Mouse (Mus musculus): ENCODE results near the gene Naa30. TPM values are rescaled to one million over a fixed set of nuclear protein-coding genes. Genes with fewer than 3 reads are reported as not detected.
A peak's percentile ranks its signal among the peaks of the same experiment; 100 is the strongest.

Naa30 gene
- polyA plus RNA-seq, 1 experiment: 5.7 TPM

DNA sequence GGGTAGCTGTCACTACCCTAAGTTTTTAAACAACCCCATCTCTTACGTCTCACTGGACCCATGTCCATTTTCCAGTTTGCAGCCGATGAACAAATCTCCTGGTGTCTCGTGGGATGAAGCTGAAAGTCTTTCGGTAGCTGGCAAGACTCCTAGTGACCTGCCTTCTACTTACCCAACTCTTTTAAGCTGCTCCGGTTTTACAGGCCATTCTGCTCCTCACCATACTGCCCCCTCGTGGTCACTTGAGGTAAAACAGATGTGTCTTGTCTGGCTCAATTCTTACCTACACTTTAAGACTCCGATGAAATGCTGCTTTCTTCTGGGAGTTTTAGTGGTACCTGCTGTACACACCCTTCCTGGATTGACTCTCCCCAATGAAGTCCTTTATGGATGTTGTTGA, 18.2 kb upstream of the Naa30 start:
- TF ChIP-seq CTCF (IDR thresholded peaks at IDR 0.05; ENCODE audit: extremely low read depth, insufficient read depth, insufficient read length, insufficient replicate concordance) (peak; percentile 43; the same call in 1 of the 2 replicates), POLR2A (IDR thresholded peaks at IDR 0.05; ENCODE audit: low read depth, low read length) (no peak)
- Histone ChIP-seq H3K27me3 (ENCODE audit: control insufficient read depth, insufficient read depth, low read length) (no peaks in the 10 kb centered on the region), H3K27ac (ENCODE audit: insufficient read depth, low read length) (no peak overlapping the region), H3K4me3 (ENCODE audit: extremely low read depth, insufficient read depth, insufficient read length) (no peak overlapping the region), H3K4me1 (ENCODE audit: control insufficient read depth, insufficient read depth, insufficient read length) (no peaks in the 10 kb centered on the region), H3K36me3 (ENCODE audit: control insufficient read depth, insufficient read depth, low read length) (no peaks in the 10 kb centered on the region)
- WGBS: 33% methylated on average over 7 of the region's 7 CpGs
- peak in 1 of 2 experiments; percentile 66 for DNase-seq (ENCODE audit: low read depth in 1 of 2, low spot score in 2 of 2)

- DNase-seq (ENCODE audit: low read depth in 1 of 2, low spot score in 2 of 2): no peak
- Histone ChIP-seq H3K27ac (ENCODE audit: insufficient read depth, low read length) (no peak overlapping the region), H3K4me1 (ENCODE audit: control insufficient read depth, insufficient read depth, insufficient read length) (no peaks in the 10 kb centered on the region), H3K36me3 (ENCODE audit: control insufficient read depth, insufficient read depth, low read length) (no peaks in the 10 kb centered on the region), H3K4me3 (ENCODE audit: extremely low read depth, insufficient read depth, insufficient read length) (no peak overlapping the region), H3K27me3 (ENCODE audit: control insufficient read depth, insufficient read depth, low read length) (no peaks in the 10 kb centered on the region)
- 60% methylated on average over 5 of the region's 5 CpGs for WGBS
- TF ChIP-seq CTCF (IDR thresholded peaks at IDR 0.05; ENCODE audit: extremely low read depth, insufficient read depth, insufficient read length, insufficient replicate concordance): no peak
- no peak for TF ChIP-seq POLR2A (IDR thresholded peaks at IDR 0.05; ENCODE audit: low read depth, low read length)
Observed at GRCm38 (mm10) chr14:49155572-49155971, 16.5 kb upstream of the Naa30 start.

DNA sequence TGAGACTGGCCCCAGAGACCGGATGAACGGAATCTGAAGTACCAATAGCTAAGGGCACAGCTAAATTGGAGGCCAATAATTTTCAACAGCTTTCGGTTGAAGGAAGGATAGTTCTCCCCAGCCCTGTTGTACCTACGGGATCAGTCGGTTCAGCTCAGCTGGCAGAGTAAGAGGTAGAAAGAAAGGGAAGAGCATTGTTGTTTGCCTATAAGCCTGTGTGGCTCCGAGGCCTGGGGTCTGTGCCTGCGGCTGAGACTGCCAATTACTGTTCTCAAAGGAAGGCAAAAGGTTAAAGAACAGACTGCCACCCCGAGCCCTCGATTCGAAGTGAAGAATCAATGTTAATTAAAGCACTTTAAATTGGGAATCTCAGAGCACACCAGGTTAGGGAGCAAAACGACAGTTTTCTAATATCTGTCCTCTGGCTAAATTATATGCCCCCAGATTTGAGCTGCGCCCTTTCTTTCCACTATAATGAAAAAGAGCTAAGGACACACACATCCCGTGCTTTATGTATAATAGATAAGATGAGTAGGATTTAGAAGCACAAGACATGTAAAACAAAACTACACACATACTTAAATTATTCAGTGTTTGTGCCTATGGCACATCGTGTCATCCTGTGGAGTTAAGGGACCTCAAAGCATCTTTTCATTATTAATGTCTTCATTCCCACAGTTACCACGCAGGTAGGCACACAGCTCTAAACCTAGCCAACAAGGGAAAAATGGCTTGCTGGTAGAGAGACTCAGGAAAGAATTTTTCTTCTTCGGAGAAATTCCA, 13.7 kb upstream of the Naa30 start:
- Histone ChIP-seq H3K27me3 (ENCODE audit: control insufficient read depth, insufficient read depth, low read length) (no peaks in the 10 kb centered on the region), H3K4me1 (ENCODE audit: control insufficient read depth, insufficient read depth, insufficient read length) (no peaks in the 10 kb centered on the region), H3K27ac (ENCODE audit: insufficient read depth, low read length) (no peak overlapping the region), H3K4me3 (ENCODE audit: extremely low read depth, insufficient read depth, insufficient read length) (no peak overlapping the region), H3K36me3 (ENCODE audit: control insufficient read depth, insufficient read depth, low read length) (no peaks in the 10 kb centered on the region)
- no peak for TF ChIP-seq CTCF (IDR thresholded peaks at IDR 0.05; ENCODE audit: extremely low read depth, insufficient read depth, insufficient read length, insufficient replicate concordance)
- no peak for TF ChIP-seq POLR2A (IDR thresholded peaks at IDR 0.05; ENCODE audit: low read depth, low read length)
- 87% methylated on average over 16 of the region's 16 CpGs for WGBS
- DNase-seq (ENCODE audit: low read depth in 1 of 2, low spot score in 2 of 2): no peak

DNA sequence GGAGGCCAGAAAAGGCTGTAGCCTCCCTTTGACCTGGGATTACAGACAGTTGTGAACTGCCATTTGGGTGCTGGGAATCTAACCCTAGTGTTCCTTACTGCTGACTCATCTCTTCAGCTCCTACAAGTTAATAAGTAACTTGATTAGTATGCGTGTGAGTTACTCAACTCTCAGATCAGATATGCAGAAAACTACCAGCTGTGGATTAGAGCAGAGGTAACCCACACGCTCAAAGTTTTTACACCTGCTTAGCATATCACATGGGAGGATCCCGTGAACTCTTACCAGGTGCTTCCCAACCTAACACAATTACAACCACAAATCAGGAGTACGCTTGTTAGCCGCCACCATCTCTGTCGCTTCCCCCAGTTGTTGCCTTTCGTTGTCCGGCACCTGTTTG, 740 bp upstream of the Naa30 start:
- 43% methylated on average over 8 of the region's 8 CpGs for WGBS
- Histone ChIP-seq H3K27me3 (ENCODE audit: control insufficient read depth, insufficient read depth, low read length) (no peaks in the 10 kb centered on the region), H3K36me3 (ENCODE audit: control insufficient read depth, insufficient read depth, low read length) (no peaks in the 10 kb centered on the region; the same call in 1 of the 2 replicates), H3K27ac (ENCODE audit: insufficient read depth, low read length) (no peak overlapping the region), H3K4me3 (ENCODE audit: extremely low read depth, insufficient read depth, insufficient read length) (peak overlapping the region; percentile 84), H3K4me1 (ENCODE audit: control insufficient read depth, insufficient read depth, insufficient read length) (peaks cover 8% of the 10 kb centered on the region; the same call in 1 of the 2 replicates)
- TF ChIP-seq POLR2A (IDR thresholded peaks at IDR 0.05; ENCODE audit: low read depth, low read length) (no peak), CTCF (IDR thresholded peaks at IDR 0.05; ENCODE audit: extremely low read depth, insufficient read depth, insufficient read length, insufficient replicate concordance) (no peak)
- DNase-seq (ENCODE audit: low read depth in 1 of 2, low spot score in 2 of 2): no peak

GRCm38 (mm10) chr14:49172582-49172988, 559 bp downstream of the Naa30 start:
- WGBS: under 1% methylated on average over 46 of the region's 46 CpGs
- DNase-seq (ENCODE audit: low read depth in 1 of 2, low spot score in 2 of 2): no peak
- TF ChIP-seq CTCF (IDR thresholded peaks at IDR 0.05; ENCODE audit: extremely low read depth, insufficient read depth, insufficient read length, insufficient replicate concordance) (no peak), POLR2A (IDR thresholded peaks at IDR 0.05; ENCODE audit: low read depth, low read length) (no peak)
- Histone ChIP-seq H3K36me3 (ENCODE audit: control insufficient read depth, insufficient read depth, low read length) (no peaks in the 10 kb centered on the region; the same call in 1 of the 2 replicates), H3K27me3 (ENCODE audit: control insufficient read depth, insufficient read depth, low read length) (no peaks in the 10 kb centered on the region), H3K27ac (ENCODE audit: insufficient read depth, low read length) (peak overlapping the region; percentile 67), H3K4me3 (ENCODE audit: extremely low read depth, insufficient read depth, insufficient read length) (peak overlapping the region; percentile 94), H3K4me1 (ENCODE audit: control insufficient read depth, insufficient read depth, insufficient read length) (peaks cover 8% of the 10 kb centered on the region; the same call in 1 of the 2 replicates)

DNA sequence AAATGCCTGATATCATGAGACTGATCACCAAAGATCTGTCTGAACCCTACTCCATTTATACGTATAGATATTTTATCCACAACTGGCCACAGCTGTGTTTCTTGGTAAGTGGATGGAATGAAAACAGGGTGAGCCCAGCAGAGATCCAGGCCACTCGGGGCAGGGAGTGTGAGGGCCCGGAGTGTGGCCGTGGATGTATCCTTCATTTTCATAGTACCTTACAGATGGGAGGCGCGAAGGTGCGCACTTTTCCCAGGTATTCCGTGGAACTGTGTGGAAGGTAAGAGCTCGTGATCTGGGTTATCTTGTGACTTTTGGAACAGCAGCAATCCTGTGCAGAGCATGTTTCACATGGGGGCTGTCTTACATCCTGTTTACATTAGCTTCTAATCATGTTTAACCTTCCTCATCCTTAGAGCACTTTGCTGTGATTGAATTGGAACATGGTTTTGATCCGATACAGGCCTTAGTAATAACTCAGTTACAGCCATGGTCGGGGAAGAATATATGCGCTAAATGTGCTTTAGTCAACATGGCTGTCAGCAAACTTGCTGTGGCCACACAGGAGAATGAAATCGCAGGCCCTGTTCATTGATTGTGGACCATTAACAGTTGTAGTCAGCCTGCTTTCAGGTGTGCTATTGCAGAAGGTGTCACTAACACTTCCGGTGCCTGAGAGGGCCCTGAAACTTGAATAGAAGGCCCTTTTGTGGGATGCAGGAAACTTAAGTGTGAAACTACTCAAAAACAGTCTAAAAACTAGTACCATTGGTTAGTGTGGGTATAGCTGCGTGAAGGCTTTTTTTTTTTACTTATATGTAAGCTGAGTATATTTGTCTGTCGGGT, 1.5 kb downstream of the Naa30 start:
- Histone ChIP-seq H3K4me3 (ENCODE audit: extremely low read depth, insufficient read depth, insufficient read length) (peak overlapping the region; percentile 94), H3K27ac (ENCODE audit: insufficient read depth, low read length) (no peak overlapping the region), H3K27me3 (ENCODE audit: control insufficient read depth, insufficient read depth, low read length) (no peaks in the 10 kb centered on the region), H3K36me3 (ENCODE audit: control insufficient read depth, insufficient read depth, low read length) (peaks cover 3% of the 10 kb centered on the region; the same call in 1 of the 2 replicates), H3K4me1 (ENCODE audit: control insufficient read depth, insufficient read depth, insufficient read length) (peaks cover 8% of the 10 kb centered on the region; the same call in 1 of the 2 replicates)
- TF ChIP-seq CTCF (IDR thresholded peaks at IDR 0.05; ENCODE audit: extremely low read depth, insufficient read depth, insufficient read length, insufficient replicate concordance): no peak
- TF ChIP-seq POLR2A (IDR thresholded peaks at IDR 0.05; ENCODE audit: low read depth, low read length): no peak
- WGBS: 58% methylated on average over 16 of the region's 16 CpGs
- DNase-seq (ENCODE audit: low read depth in 1 of 2, low spot score in 2 of 2): no peak

Measured in spleen, adult 2 months (tissue).